Mouse (Mus musculus) myocyte (in vitro differentiated cells): ENCODE measurements around the gene Rsc1a1.

Experiments used
- CEBPB ChIP-seq: IDR thresholded peaks from 2 replicates; pipeline ENCODE4 v1.6.1; 2011; ENCODE audit warnings: mild to moderate bottlenecking, moderate library complexity; ENCODE audit not compliant: poor library complexity, insufficient read depth, severe bottlenecking
- E2F4 ChIP-seq: IDR thresholded peaks from one replicate; pipeline ENCODE4 v1.6.1; 2011; ENCODE audit warnings: mild to moderate bottlenecking, control low read depth, moderate library complexity; ENCODE audit not compliant: insufficient read depth
- MAX ChIP-seq: IDR thresholded peaks from one replicate; pipeline ENCODE4 v1.6.1; 2011; ENCODE audit warnings: low read depth, mild to moderate bottlenecking, control low read depth
- MYOG ChIP-seq, 3 experiments: IDR thresholded peaks; one replicate each; pipeline ENCODE4 v1.6.1; 2011; ENCODE audit warnings: control low read depth in 2 of 3, low read depth in 2 of 3, mild to moderate bottlenecking in 2 of 3; ENCODE audit not compliant: insufficient read length in 2 of 3, control insufficient read depth in 1 of 3, insufficient read depth in 1 of 3
- POLR2A ChIP-seq: IDR thresholded peaks from one replicate; pipeline ENCODE4 v1.6.1; 2011; ENCODE audit warnings: low read depth, mild to moderate bottlenecking, control low read depth, moderate library complexity; ENCODE audit not compliant: insufficient read length
- REST ChIP-seq: IDR thresholded peaks from one replicate; pipeline ENCODE4 v1.6.1; 2011; ENCODE audit warnings: mild to moderate bottlenecking, control low read depth, moderate library complexity; ENCODE audit not compliant: insufficient read depth, insufficient read length
- SRF ChIP-seq: IDR thresholded peaks from one replicate; pipeline ENCODE4 v1.6.1; 2011; ENCODE audit warnings: low read depth; ENCODE audit not compliant: control insufficient read depth, insufficient read length

GRCm38 (mm10) chr4:141715027-141715426, 29.6 kb upstream of the Rsc1a1 start:
- no peak for TF ChIP-seq MYOG (IDR thresholded peaks at IDR 0.05; ENCODE audit: control insufficient read depth in 1 of 3, insufficient read depth in 1 of 3, insufficient read length in 2 of 3, low read depth in 2 of 3)
- TF ChIP-seq POLR2A, result peak; percentile 17
- no peak for TF ChIP-seq REST
- 0 out of 2 replicates have a peak, but pooled peaks have one; percentile 11 for TF ChIP-seq CEBPB
- no peak for TF ChIP-seq E2F4
- TF ChIP-seq MAX, result no peak
- no peak for TF ChIP-seq SRF
